Mouse (Mus musculus) mesoderm, embryonic 11.5 days (tissue): Measurements from ENCODE around the gene Ddx39.

ENCODE experiments used
- DNase-seq: peaks from one replicate; pipeline ENCODE4 v3.0.0-alpha.2; 2012; ENCODE audit warnings: low read depth, low spot score

Gene Ddx39

DNA sequence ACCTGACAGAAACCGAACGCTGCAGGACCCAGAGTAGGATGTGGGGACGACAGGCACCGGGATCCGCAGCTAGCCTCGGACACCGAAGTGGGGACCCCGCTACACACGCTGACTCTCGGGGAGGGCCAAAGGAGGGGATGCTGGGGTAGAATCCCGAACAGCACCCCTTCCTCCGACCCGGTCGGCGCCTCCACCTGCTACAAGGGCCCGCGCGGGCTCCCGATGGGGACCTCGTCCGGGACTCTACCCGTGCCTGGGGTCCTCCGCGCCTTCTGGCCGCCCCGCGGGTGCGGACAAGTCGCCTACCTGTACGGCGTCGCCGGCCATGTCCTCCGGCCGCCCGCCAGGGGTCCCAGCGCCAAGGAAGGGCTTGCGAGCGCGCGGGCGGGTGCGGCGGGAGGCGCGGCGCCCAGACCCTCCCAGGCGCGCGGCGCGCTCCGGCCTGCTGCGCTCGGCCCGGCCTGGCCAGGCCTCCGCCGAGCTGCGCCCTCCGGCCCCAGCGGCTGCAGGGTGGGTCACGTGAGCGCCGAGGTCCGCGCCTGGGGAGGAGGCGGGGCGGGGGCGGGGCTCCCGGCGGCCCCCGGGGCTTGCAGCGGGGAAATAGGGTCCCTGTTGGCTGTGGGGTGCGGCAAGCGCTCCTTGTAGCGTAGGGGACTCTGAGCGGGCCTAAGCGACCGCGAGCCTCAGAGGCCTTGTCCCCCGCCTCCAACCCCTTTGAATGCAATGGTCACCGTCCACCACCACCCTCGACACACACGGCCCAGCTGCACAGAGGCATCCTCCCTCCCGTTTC, 16.1 kb upstream of the Ddx39 start, which contains the start of gene Pkn1:
Gene Pkn1 (minus strand): TSS at position 519 of the 793 bp plus-strand sequence.
- peak; percentile 82 for DNase-seq

DNA sequence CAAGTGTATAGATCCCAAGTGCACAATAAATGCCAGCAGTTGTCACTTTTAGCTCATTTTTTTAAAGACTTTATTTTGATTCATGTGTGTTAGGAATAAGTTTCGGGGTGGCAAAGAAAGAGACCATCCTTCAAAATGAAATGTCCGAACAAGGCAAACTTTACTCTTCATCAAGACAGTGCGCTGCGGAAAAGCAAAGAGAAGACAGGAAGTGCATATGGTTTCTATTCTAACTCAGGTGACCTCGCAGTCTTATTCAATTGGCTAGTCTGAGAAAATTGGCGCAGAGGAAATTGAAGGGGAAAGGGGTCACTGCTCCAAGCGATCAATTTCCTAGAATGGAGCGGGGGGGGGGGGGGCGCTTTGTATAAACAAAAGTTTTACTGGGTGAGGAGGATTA, 15.4 kb upstream of the Ddx39 start:
- peak; percentile 34 for DNase-seq

DNA sequence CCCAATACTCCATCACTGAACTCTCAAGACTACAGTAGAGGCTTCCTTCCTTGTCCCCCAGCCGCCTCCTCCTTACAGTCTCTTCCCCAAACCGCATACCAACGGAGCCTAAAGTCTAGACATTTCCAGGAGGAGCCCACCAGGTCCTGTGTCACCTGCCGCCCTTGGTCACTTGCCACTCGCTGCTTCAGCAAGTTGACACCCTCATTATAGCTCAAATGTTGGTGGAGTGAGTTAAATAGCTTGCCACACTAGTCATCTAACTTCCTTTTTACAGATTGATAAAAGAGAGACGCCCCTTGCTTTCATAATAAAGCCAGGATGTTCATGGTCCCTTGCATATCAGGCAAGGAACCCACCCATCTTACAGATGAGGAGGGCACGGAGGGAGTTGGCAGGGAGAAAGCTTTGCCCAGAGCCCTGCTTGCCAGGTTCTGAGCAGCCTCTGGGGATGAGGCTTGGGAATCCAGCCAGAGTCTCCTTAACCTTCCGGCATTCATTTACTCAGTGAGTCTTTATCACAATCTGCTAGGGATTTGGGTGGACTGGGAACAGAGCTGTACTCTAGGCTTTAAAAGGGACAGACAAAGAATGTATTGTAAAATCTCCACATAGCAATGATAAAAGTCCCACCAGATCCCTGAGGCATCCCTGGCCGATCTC, 14.4 kb upstream of the Ddx39 start:
- no peak for DNase-seq

DNA sequence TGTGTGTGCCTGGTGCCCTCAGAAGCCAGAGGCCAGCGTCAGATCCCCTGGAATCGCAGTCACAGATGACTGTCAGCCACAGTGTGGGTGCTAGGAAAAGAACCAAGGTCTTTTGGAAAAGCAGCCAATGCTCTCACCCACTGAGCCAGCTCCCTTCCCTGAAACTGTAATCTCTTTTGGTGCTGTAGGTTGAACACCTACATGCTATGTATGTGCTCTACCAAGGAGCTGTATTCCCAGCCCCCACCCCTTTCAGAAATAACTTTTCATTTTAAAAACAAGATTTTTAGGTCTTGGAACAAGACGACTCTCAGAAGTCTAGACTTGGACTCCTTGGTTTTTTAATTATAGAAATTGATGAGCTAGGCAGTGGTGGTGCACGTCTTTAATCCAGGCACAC, 11.6 kb upstream of the Ddx39 start:
- DNase-seq, result no peak

DNA sequence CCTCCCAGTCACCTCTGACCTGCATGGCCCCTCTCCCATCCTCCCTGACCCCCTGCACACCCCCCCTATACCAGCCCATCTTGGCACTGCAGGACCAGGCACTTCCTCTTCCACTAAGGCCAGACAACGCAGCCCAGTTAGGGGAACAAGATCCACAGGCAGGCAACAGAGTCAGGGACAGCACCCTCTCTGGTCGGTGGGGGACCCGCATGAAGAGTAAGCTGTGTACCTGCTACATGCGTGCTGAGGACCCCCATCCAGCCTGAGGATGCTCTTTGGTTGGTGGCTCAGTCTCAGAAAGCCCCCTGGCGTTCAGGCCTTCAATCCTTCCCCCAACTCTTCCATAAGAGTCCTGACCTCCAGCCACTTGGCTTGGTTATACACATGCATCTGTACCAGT, 8.6 kb upstream of the Ddx39 start:
- no peak for DNase-seq

DNA sequence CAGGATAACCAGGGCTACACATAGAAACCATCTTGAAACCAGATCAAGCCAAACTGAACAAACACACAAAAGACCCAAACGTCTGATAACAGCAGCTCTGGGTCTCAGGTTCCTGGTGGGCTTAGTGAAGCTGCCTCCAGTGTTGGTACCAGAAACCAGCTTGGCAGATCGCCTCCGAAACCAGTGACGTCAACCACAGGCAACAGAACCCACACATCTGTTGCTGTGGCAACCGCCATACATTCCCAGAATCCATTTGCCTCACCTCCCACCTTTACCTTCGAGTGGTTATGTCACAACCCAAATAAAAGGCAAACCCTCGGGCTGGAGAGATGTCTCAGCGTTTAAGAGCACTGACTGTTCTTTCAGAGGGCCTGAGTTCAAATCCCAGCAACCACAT, 7.4 kb upstream of the Ddx39 start:
- DNase-seq, result no peak

DNA sequence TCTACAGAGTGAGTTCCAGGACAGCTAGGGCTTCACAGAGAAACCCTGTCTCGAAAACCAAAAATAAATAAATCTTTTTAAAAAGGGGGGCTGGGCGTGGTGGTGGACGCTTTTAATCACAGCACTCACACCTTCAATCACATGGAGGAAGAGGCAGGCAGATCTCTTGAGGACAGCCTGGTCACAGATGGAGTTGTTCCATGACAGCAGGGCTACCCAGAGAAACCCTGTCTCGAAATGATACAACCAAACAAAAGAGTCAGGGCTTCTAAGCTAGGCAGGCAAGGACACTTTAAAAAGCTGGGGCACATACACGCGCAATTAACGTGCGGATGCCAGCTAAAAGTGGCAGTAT, 324 bp upstream of the Ddx39 start:
- no peak for DNase-seq

DNA sequence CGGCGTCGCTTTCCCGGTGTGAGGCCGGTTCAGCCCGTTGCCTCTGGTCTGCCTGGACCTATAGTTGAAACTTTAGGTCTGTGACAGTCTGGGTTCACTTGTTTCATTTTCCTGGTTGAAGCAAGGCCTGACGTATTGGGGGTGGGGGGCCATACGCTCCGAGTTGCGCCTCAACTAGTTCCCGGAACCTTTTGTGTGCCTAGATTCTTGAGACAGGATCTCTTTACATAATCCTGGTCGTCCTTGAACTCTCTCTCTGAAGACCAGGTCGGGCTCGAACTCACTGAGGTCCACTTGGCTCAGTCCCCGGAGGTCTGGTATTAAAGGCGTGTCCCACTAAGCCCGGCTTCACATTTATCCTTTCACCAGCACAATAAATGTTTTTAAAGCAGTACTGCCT, 794 bp downstream of the Ddx39 start:
- no peak for DNase-seq

DNA sequence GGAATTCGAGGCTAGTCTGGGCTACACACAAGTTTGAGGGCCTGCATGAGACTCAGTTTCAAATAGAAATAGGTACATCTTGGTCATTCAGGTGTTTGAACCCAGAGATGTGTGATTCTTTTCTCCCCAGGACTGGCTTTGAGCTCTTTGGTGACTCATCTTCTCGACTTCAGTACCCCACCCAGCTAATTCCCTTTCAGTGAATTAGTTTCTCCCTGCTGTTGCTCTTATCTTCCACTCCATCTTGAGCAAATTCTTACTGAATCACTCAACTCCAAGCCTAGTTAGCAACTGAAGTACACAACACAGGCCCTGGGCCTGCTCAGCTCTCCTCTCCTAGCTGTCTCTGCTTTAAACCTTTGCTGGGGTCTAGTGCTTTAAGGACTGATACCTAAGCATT, 1.6 kb downstream of the Ddx39 start:
- no peak for DNase-seq

DNA sequence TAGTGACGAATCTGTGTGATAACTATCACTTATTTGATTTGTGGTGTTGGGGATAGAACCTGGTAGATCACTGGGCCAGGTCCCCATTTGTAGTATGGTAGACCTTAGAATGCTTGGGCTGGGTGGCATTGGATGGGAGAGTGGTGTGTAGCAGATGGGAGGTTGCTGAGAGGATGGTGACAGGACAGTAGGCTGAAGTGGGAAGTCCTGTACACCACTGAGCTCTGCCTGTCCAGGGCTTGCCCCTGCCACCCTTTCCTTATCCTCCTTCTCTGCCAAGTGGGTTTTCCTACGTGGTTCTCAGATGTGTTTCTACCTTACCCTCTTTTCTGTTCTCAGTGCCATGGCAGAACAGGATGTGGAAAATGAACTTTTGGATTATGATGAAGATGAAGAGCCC, 4.1 kb downstream of the Ddx39 start:
- no peak for DNase-seq

DNA sequence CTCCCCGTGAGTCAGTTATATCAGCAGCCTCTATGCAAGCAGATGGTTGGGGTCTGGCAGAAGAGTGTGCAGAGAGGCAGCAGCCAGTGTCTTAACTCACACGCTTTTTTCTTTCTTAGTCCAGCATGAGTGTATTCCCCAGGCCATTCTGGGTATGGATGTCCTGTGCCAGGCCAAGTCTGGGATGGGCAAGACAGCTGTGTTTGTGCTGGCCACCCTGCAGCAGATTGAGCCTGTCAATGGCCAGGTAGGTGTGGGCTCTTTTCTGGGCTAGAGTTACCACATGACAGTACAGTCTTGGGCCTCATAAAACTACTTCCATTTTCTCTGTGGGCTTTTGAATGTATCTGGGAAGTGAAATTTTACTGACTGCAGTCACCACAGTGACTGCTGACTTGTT, 4.7 kb downstream of the Ddx39 start:
- no peak for DNase-seq

DNA sequence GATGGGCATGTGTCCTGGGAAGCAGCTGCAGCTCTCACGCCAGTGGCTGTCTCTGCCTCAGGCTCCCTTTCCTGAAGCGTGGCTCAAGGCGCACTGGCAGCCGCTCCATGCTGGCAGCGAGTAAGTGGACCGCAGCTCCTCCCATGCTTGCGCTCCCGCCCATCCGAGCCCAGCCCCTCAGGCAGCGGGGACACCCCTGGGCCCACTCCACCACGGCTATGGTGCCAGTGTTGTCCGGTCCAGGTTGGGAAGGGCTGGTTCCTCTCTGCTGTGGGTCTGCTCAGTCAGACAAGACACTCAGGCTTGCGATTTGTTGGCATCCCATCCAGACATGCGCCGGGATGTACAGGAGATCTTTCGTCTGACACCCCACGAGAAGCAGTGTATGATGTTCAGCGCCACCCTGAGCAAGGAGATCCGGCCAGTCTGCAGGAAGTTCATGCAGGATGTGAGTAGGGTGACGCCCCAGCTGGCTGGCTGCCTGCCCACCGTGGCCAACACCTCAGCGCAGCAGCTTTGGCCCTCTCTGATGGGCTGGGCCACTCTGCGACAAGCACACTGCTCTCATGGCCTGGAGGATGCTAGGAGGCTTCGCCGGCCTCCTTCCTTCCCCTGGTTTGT, 6.5 kb downstream of the Ddx39 start:
- DNase-seq, result no peak

DNA sequence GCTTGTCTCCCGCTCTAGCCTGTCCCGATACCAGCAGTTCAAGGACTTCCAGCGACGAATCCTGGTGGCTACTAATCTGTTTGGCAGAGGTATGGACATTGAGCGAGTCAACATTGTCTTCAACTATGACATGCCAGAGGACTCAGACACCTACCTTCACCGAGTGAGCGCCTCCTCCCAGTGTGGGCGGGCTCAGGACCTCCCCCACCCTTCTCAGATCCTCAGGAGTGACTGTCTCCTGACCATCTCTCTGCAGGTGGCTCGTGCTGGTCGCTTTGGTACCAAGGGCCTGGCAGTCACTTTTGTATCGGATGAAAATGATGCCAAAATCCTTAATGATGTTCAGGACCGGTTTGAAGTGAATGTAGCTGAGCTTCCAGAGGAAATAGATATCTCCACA, 7.7 kb downstream of the Ddx39 start:
- DNase-seq, result no peak

DNA sequence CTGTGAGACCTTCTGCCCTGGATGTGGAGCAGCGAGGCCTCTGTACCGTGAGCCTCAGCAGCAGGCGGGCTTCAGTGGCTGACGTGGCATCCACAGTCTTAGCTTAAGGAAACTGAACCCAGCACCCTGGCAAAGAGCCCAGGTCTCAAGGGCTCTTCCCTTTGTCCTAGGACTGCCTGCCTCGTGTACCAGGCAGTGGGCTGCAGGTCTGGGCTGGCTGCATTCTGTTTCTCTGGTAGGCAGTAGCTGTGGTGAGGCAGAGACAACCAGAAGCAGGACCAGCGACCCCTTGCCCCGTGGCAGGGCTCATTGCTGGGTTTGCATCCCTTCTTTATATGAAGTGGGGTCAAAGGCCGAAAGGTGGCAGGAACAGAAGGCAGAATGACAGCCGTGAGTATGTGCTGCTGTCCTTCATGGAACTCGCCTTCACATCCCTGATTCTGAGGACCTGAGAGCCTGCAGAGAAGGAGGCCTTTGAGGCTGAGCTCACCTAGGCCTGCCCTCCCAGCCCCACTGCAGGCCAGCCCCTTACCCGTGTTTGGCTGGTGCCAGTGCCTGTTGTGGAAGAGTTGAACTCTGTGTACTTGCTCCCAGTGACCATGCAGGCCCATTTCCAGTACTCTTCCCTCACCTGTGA, 8.6 kb downstream of the Ddx39 start:
- DNase-seq, result no peak

DNA sequence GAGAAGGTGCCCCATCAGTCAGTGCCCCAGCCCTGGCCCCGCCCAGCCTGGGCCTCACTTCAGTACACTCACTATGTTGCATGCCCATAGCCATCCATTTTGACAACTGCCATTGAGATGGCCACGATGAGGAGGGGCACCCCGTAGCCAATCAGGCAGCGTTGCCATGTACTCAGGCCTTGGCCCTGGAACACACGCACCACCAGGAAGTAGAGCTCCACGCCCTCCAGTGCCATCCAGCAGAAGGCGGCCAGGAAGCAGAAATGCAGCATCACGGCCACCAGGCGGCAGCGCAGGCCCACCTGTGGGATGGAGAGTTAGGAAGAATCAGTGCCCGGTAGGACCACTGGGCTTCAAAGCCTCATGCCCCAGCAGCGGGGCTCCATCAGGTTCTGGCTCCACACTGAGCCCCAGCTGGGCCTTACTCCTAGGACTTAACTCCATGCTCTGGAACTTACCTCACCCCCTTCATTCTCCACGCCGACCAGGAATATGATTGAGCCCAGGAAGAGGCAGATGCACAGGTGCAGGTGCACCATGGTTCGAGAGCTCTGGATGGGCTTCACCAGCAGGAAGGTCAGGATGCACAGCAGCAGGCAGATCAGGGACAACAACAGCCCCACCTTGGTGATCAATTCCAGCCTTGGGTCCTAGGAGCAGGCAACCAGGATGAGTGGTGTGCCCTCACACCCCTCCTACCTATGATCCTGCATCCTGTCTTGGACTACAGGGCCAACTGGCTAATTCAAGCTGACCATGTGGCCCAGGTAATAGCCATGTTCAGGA, 9.9 kb downstream of the Ddx39 start:
- DNase-seq, result peak; percentile 82

DNA sequence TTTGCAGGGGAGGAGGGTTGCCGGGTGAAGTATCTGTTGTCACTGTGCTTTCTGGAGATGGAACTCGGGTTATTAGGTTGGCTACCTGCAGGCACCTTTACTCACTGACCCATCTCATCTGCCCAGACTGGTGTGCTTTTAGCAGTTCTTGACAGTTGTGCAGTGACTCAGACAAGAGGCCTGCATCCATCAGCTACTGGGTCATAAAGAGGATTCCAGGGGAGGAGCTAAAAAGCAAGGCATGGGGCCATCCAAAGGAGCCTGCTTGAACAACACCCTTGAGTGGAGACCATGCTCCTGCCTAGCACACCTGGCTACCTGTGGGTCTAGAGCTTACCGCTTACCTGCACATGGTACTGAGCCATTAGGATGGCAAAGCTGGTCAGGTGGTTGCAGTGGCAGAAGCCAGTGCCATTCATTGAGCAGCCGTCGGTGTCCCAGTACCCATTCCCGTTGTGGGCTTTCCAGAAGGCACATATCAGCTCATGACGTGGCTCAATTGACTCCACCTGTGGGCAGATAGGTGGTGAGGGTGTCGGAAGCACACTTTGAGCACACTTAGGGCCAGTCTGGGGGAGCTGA, 10.6 kb downstream of the Ddx39 start:
- DNase-seq, result no peak

DNA sequence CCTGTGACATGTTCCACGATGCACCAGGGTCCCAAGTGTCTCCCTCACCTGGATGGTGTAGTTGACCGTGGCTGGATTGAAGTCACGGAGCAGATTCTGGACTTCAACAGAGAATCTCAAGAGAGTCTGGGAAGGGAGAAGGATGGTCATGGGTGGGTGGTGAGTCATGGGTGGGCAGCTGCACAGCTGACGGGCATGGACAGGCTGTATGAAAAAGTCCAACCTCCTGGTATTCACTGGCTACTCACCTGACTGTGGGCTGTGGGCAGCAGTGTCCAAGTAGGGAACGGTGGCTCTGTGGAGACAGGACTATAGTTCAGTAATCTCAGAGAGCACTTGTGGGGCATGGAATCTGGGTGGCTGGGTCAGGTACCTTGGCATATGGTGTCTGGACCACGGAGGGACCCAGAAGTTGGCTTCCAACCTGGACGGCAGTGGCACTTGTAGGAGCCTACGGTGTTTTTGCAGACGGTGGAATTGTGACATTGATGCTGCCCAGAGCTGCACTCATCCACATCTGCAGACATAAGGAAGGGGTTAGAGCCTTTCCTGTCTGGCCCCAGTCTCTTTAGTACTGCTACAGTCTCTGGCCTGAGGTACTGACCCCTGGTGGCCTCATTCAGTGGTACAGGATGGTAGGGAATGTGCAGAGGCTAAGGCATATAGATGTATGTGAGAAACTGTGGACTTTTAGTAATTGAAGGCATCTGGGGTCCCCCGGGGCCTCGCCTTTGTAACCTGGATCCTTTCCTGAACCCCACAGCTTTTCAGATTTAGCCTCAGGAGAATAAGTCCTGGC, 14.2 kb downstream of the Ddx39 start:
- peak; percentile 59 for DNase-seq

DNA sequence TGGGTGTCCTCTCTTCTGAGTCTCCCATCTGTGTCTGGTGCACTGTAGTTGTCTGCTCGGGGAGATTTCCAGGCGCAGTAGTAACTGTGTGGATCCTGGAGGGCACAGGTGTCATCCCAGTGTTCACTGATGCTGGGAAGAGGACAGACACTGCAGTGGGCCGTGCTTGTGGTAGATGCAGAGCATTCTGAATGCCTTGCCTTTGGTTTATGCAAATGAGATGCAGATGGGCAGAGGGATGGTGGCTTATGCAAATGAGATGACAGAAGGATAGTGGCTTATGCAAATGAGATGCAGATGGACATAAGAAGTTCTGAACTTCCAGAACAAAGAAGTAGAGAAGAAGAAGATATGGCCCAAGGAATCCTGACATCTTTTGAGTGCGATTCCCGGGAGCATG, 16.9 kb downstream of the Ddx39 start:
- DNase-seq, result no peak

DNA sequence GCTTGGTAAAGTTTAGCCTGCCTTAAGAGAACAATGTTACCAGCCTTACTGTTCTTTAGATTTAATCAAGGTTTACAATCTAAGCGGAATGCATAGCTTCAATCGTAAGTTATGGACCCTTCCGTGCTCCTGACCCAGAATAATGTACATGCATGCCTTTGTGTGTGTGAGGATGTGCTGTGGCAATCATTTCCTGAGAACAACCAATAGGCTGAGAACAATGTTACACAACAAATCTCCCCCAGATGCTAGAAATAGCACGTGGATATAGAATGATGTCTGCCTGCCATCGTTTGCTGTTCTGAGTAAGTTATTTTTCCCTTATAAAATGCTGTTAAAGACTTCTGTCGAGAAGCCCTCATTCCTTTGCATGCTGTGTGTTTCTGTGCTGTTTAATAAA, 17.9 kb downstream of the Ddx39 start:
- DNase-seq, result no peak

DNA sequence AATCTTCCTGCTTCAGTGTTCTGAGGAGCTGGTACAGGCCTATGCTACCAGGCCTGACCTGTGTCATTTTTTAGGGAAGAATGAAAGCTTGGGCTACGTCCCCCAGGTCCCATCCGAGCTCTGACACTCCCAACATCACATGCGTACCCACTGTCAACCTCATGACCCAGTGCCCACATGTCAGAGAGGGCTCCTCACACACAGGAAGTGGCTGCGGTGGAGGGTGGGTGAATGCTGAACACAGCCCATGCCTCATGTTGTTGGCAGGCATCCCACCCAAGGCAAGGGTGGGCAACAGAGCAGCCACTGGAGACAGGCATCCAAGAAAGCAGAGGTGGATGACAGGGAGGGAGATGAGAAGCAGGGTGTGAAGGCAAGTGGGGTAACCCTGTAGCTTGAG, 21.7 kb downstream of the Ddx39 start:
- no peak for DNase-seq

DNA sequence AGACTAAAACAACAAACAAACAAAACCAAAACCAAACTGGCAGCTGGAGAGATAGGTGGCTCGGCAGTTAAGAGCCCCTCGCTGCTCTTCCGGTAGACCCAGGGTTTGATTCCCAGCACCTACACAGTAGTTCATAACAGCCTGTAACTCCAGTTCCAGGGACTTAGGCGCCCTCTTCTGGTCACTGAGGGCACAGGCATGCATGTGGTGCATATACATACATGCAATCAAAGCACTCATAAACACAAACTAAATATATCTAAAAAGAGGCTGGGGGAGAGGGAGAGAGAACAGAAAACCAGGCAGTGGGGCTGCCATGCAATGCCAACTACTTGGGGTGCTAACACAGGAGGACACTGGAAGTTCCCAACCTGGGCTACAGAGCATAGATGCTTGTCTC, 22.4 kb downstream of the Ddx39 start:
- DNase-seq, result no peak
